Mouse (Mus musculus) stomach, embryonic 14.5 days (tissue): ENCODE data around the gene Zfp180. TPM values are rescaled to one million over a fixed set of nuclear protein-coding genes. Genes with fewer than 3 reads are reported as not detected.

ENCODE experiments used
- ATAC-seq: fragments of 200-750 bp; cut with Nextera tagmentation; 2 replicates; pipeline ENCODE4 v1.8.0; 2017; ENCODE audit warnings: low read depth, moderate TSS enrichment; ENCODE audit not compliant: insufficient number of reproducible peaks, insufficient read depth, low FRiP score
- H3K27ac ChIP-seq: fragments of 300-500 bp; sonication (generic); 2 replicates; pipeline ENCODE4 v1.5.1; 2014; ENCODE audit warnings: mild to moderate bottlenecking, low read length, moderate library complexity, mixed read lengths
- H3K27me3 ChIP-seq: fragments of 300-500 bp; sonication (generic); 2 replicates; pipeline ENCODE4 v1.6.1; 2014; ENCODE audit warnings: low read length, control low read depth, mixed read lengths; ENCODE audit not compliant: control insufficient read depth, insufficient read depth
- H3K36me3 ChIP-seq: fragments of 300-500 bp; sonication (generic); 2 replicates; pipeline ENCODE4 v1.6.1; 2014; ENCODE audit warnings: mild to moderate bottlenecking, control low read depth, low read length, moderate library complexity, mixed read lengths; ENCODE audit not compliant: control insufficient read depth, insufficient read depth
- H3K4me1 ChIP-seq: fragments of 300-500 bp; sonication (generic); 2 replicates; pipeline ENCODE4 v1.6.1; 2014; ENCODE audit warnings: low read length, control low read depth, mixed read lengths; ENCODE audit not compliant: control insufficient read depth, insufficient read depth
- H3K4me2 ChIP-seq: fragments of 300-500 bp; sonication (generic); replicated peaks from 2 replicates; pipeline ENCODE4 v1.6.1; 2014; ENCODE audit warnings: low read depth, low read length, control low read depth
- H3K4me3 ChIP-seq: fragments of 300-500 bp; sonication (generic); 2 replicates; pipeline ENCODE4 v1.5.1; 2014; ENCODE audit warnings: low read depth, low read length, control low read depth
- H3K9ac ChIP-seq: fragments of 300-500 bp; sonication (generic); replicated peaks from 2 replicates; pipeline ENCODE4 v1.6.1; 2014; ENCODE audit warnings: low read depth, mild to moderate bottlenecking, control low read depth, low read length, moderate library complexity, mixed read lengths
- H3K9me3 ChIP-seq: fragments of 300-500 bp; sonication (generic); 2 replicates; pipeline ENCODE4 v1.6.1; 2016; ENCODE audit warnings: low read depth, low read length, control low read depth; ENCODE audit not compliant: control insufficient read depth
- WGBS: fragments of 180-500 bp; shearing (Covaris S2); extraction: QIAGEN DNeasy Blood & Tissue Kit; methylation state at CpG from one replicate; pipeline ENCODE4 v1.1.7; 2014; 5-methylcytosine and 5-hydroxymethylcytosine counted together
- polyA plus RNA-seq: library from polyadenylated mRNA; unstranded; fragments of >200 nt; fragmentation: Nextera tagmentation; extraction: Ambion mirVana; gene quantifications from 2 replicates; pipeline ENCODE4 v1.2.1, GENCODE M21; 2014

The Zfp180 gene
- polyA plus RNA-seq, 1 experiment from 2014 or later, result 23.2 TPM

DNA sequence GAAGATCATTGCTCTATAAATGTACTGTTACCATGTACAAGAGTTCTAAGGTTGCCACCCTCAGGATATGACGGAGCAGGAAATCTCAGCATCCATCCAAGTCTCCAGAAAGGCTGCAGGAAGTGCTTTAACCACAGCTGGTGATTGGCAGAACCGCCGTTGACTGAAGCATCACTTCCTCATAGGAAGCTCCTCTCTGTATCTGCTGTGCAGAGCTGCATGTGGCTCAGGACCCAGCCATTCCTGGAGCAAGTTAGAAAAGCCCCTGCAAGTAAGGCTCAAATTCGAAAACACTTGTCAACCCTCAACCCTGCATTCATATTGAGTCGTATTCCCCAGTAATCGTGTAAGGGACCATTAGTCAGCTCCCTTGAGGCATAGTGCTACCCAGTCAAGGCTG is 60.8 kb downstream of the Zfp180 start:
- H3K4me1 ChIP-seq, result no peaks in the 10 kb centered on the region
- peaks cover 3% of the 10 kb centered on the region; the same call in 1 of the 2 replicates for H3K9me3 ChIP-seq
- H3K27ac ChIP-seq, result no peak overlapping the region
- H3K36me3 ChIP-seq, result peaks cover 13% of the 10 kb centered on the region; the same call in 1 of the 2 replicates
- no peaks in the 10 kb centered on the region for H3K27me3 ChIP-seq
- 88% methylated on average over 6 of the region's 6 CpGs for WGBS
- no peak for ATAC-seq
- no peak overlapping the region for H3K9ac ChIP-seq
- H3K4me2 ChIP-seq, result no peak overlapping the region
- no peak overlapping the region for H3K4me3 ChIP-seq

DNA sequence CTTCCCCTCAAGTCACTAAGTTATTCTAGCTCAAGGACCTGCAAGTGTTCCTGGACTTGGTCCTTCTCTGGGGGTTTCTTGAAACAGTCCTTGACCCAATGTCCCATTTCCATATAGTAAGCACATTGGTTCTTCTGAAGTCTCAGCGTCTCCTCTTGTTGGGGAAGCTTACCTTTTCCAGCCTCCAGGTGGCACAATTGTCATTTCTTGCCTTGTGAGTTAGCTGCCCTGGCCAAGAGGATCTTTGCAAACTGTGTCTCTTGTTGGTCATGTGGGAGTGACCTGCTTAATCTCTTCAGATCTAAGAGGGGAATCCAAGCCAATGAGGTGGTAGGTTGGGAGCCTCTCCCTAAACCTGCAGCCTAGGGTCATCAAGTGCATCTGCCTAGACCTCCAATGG is 71.5 kb downstream of the Zfp180 start:
- Histone ChIP-seq H3K4me2 (no peak overlapping the region), H3K27ac (no peak overlapping the region), H3K9ac (no peak overlapping the region), H3K36me3 (no peaks in the 10 kb centered on the region), H3K9me3 (no peaks in the 10 kb centered on the region), H3K27me3 (no peaks in the 10 kb centered on the region), H3K4me3 (no peak overlapping the region), H3K4me1 (no peaks in the 10 kb centered on the region)
- WGBS, result 4% methylated on average over 1 of the region's 1 CpGs
- no peak for ATAC-seq

Other genes starting within 250 kb of the Zfp180 start
- gene Vmn1r176, start 244.6 kb upstream of the Zfp180 start, polyA plus RNA-seq, result not detected in 2 replicates
- not detected in 2 replicates for gene Vmn1r177, start 215.5 kb upstream of the Zfp180 start, polyA plus RNA-seq
- not detected in 2 replicates for gene Vmn1r178, start 189.9 kb upstream of the Zfp180 start, polyA plus RNA-seq
- gene Vmn1r179, start 154.9 kb upstream of the Zfp180 start, polyA plus RNA-seq, result not detected in 2 replicates
- gene Vmn1r180, start 131.3 kb upstream of the Zfp180 start, polyA plus RNA-seq, result not detected in 2 replicates
- not detected in 2 replicates for gene Vmn1r181, start 107.3 kb upstream of the Zfp180 start, polyA plus RNA-seq
- gene V1rd19, start 80.2 kb upstream of the Zfp180 start, polyA plus RNA-seq, result not detected in 2 replicates
- gene Vmn1r183, start 28.7 kb upstream of the Zfp180 start, polyA plus RNA-seq, result not detected in 2 replicates
- 5.4 and 6.3 TPM in 2 replicates for gene Zfp112, start 30.4 kb downstream of the Zfp180 start, polyA plus RNA-seq
- gene Zfp235, start 52.2 kb downstream of the Zfp180 start, polyA plus RNA-seq, result 21.7 and 22.2 TPM in 2 replicates
- gene Zfp114, start 93.1 kb downstream of the Zfp180 start, polyA plus RNA-seq, result 5.9 and 8.0 TPM in 2 replicates
- 13.5 and 14.9 TPM in 2 replicates for gene Zfp111, start 129.5 kb downstream of the Zfp180 start, polyA plus RNA-seq
- gene Zfp109, start 155.6 kb downstream of the Zfp180 start, polyA plus RNA-seq, result 6.3 and 6.4 TPM in 2 replicates
- gene Zfp108, start 172.9 kb downstream of the Zfp180 start, polyA plus RNA-seq, result 4.5 and 4.7 TPM in 2 replicates
- 8.3 and 9.7 TPM in 2 replicates for gene Zfp93, start 188.5 kb downstream of the Zfp180 start, polyA plus RNA-seq
- 35.3 and 42.7 TPM in 2 replicates for gene Zfp61, start 219.3 kb downstream of the Zfp180 start, polyA plus RNA-seq
- gene Zfp94, start 234.7 kb downstream of the Zfp180 start, polyA plus RNA-seq, result 10.6 and 13.2 TPM in 2 replicates